Mouse (Mus musculus): ENCODE data around the gene Ube2l3.

DNA sequence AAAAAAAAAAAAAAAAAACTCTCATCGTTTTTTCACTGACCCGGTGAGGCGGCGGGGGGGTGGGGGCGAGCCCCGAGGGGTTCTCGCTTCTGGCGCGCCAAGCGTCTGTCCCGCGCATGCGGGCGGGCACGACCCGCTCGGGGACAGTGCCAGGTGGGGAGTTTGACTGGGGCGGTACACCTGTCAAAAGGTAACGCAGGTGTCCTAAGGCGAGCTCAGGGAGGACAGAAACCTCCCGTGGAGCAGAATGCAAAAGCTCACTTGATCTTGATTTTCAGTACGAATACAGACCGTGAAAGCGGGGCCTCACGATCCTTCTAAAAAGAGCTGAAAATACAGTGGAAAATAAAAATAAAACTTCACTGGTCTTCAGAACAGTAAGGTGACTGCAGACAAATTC lies 19.7 kb upstream of the Ube2l3 start:
- TF ChIP-seq CTCF (IDR thresholded peaks at IDR 0.05; ENCODE audit: low read depth) (no peak), EP300 (IDR thresholded peaks at IDR 0.05; ENCODE audit: low read depth) (no peak)

Measured in liver, postnatal 0 days (tissue).